Mouse (Mus musculus) spleen, adult 2 months (tissue): ENCODE measurements around the gene Ap1b1.

Source experiments
- CTCF ChIP-seq: fragments of 200-500 bp; IDR thresholded peaks from 2 replicates; pipeline ENCODE4 v1.5.1; 2011; ENCODE audit warnings: mild to moderate bottlenecking, inconsistent platforms; ENCODE audit not compliant: insufficient read depth, insufficient read length, insufficient replicate concordance; ENCODE audit errors: extremely low read depth
- POLR2A ChIP-seq: fragments of 200-500 bp; IDR thresholded peaks from 2 replicates; pipeline ENCODE4 v1.6.1; 2011; ENCODE audit warnings: low read depth, low read length, inconsistent platforms

- TF ChIP-seq CTCF (no peak), POLR2A (no peak)
Measured at GRCm38 (mm10) chr11:4966888-4967287, 19.7 kb upstream of the Ap1b1 start.
